Mouse (Mus musculus): ENCODE results near the gene Dock9. TPM values are rescaled to one million over a fixed set of nuclear protein-coding genes. Genes with fewer than 3 reads are reported as not detected.
"Not testable (repeated sequence)": the region's sequence is repeated elsewhere in the genome, so short reads cannot be mapped to it uniquely, and the experiment has no call there.

Gene Dock9
- total RNA-seq, 2 experiments from 2014 or later, result 202 to 212 TPM

DNA sequence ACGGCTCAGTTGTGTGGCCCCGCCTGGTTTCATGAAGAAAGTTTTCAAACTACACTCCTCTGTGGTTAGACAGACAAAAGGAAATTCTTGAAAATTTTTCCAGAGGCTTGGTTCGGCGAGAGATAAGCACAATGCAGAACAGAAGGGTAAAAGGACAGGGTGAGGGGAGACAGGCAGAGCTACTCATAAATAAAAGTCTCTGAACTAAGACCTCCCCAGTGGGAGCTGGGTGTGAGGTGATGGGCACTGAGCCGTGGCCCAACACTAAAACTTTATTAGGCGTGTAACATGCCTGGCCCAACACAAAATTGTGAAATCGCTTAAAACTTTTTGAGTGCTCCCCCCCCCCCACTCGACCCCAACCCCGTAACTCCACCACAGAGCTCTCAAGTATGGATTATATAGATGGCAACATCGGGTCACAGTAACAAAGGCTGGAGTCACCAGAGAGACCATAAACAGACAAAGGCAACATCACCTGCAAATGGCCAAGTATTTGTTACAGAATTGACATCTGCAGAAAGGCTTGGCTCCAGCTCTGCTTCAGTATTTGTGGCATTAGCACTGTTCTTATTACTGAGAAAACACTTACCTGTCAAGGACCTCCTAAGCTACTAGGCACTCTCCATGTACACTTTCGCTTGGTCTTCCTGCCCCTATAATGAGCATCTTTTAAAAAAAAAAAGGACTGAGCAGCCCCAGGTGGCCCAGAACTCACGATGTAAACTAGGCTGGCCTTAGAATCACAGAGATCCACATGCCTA, 138.4 kb downstream of the Dock9 start:
- no peak for DNase-seq

GRCm38 (mm10) chr14:121658537-121658936, 139.1 kb downstream of the Dock9 start:
- no peak for DNase-seq

- no peak for DNase-seq
These were observed 140.0 kb downstream of the Dock9 start for GRCm38 (mm10) chr14:121657633-121658032.

DNA sequence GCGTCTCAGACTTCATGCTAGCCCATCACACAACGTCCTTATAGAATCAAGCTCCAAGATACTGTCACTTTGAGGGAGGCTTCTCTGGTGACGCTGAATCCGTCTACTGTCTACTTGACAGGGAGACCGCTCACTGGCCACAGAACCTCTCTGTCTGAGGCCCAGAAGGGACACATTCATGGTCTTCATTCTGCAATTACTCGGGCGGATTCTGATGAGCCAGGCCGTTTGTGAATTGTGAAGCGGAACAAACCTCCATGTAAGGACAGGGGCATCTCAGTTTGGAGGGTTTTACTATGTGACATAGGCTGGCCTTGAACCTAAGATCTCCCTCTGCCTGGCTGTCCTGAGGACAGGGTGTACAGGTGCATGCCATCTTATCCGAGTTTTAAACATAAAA, 140.7 kb downstream of the Dock9 start:
- no peak for DNase-seq

GRCm38 (mm10) chr14:121654977-121655376, 142.7 kb downstream of the Dock9 start:
- no peak for DNase-seq

- no peak for DNase-seq
These were observed 143.1 kb downstream of the Dock9 start for GRCm38 (mm10) chr14:121654416-121654967.

GRCm38 (mm10) chr14:121653717-121654116, 143.9 kb downstream of the Dock9 start:
- no peak for DNase-seq

- DNase-seq, result no peak
These were observed 144.4 kb downstream of the Dock9 start for GRCm38 (mm10) chr14:121653241-121653640.

GRCm38 (mm10) chr14:121648581-121649060, 149.0 kb downstream of the Dock9 start:
- no peak for DNase-seq

DNA sequence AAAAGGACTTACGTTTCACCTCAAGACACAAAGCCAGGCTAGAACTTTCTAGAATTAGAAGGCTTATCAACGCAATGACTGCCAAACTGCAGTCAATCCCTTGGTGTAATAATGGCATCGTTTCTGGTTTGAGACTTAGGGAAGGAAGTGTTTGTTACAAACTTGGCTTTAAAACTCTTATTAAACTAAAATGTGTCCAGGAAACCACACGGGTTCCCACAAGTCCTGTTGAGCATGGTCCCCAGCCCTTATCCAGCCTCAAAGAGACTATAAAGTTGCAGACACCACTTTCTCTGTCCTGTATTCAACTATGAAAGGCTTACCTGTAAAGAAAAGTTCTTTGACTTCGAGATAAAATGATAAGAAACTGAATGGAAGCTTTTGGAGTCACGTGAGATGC, 149.9 kb downstream of the Dock9 start:
- DNase-seq, result no peak

DNA sequence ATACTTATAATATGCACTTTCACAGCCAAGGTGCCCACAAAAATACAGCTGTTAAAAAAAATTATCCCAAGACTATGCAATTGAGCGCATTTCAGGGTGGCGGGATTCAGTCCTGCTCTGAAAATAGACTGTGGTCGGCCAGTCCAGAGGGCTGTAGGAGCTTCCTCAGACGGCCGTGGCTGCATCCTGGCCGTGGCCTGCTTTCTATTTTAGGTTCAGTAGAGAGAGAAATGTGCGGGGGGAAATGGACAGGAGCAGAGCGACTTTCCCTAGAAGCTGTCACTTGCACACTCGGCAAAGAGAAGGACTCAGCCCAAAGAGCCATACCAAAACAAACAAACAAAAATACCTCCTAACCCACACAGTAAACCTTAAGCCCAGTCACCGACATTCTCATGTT, 151.0 kb downstream of the Dock9 start:
- DNase-seq, result no peak

DNA sequence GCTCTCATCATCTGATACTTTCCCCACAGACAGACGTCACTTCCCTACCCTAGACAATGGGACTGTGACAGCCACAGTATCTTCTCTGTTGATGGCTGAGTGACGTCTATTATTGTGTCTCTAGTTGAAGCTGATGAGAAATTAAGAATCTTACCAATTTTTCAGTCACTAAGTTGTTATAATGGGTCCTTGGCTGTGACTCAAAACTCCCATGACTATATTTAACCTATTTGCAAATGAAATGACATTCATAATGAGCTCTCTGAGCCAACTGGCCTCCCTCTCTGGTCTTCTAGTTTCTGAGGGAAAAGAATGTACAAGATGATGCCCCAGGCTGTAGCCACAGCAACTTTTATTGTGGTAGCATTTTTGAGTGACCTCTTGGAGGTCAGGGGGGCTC, 153.3 kb downstream of the Dock9 start:
- DNase-seq, result no peak

DNA sequence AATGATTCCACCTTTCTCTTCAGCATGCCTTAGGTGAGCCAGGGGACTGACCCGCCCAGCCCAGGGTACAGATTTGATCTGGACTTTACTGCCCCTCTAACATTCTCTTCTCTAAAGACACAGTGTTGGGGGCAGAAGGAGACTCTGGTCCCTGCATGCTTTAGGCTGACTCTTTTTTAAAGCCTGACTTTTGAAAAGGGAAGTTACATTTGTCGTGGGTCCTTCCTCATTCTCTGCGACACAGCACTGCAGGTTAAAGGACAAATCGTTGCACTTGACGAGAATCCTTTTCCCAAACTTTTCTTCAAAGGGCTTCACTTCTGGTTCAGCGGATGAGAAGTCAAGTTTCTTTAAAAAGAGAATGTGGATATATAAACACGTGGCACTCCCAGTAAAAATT, 156.4 kb downstream of the Dock9 start:
- DNase-seq, result no peak

DNA sequence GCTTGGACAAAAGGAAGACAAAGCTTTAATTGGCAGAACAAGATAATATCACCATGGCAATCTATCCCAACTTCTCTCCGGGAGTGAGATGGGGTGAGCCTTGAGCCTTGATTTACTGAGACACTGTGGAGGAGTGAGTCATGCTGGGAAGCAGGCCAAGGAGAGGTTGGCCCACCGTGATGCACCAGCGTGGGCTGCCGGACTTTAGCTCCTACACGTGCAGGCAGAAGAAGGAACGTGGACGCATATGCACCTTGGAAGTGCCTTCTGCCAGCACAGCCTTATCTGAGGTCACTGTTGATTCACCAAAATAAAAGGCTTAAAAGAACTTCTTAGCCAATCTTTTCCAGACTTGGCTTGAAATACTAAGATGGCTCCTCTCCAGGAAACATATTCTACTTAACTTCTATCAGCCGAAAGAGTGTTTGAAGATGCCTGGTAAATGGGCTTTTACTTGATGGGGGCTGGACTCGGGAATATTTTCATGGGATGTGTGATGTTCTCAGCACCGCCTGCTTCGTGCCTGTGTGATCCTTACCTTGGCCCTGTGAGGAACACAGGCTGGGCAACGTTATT, 160.6 kb downstream of the Dock9 start:
- no peak for DNase-seq

- no peak for DNase-seq
These were observed 162.8 kb downstream of the Dock9 start for GRCm38 (mm10) chr14:121634736-121635430.

GRCm38 (mm10) chr14:121634093-121634735, 163.4 kb downstream of the Dock9 start:
- no peak for DNase-seq

DNA sequence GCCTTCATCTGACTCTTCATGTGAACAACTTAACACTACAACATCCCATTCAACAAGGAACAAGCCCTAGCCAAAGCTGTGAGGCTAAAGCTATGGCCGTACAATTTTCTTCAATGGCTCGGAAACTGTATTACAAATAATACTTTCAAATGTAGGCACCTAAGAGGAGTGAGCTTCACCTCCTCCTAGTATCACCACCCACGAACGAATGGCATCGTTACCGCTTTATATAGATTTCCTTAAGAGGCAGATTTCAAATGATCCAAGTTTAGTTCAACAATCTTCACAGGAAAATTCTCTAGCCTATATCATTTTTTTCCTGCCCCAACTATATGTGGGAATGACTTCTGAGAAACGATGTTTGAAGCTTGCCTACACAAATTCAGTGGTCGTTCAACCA, 165.7 kb downstream of the Dock9 start:
- no peak for DNase-seq

- no peak for DNase-seq
These were observed 170.9 kb downstream of the Dock9 start for GRCm38 (mm10) chr14:121626741-121627140.

GRCm38 (mm10) chr14:121623996-121624542, 173.6 kb downstream of the Dock9 start:
- DNase-seq, result not testable (repeated sequence)

DNA sequence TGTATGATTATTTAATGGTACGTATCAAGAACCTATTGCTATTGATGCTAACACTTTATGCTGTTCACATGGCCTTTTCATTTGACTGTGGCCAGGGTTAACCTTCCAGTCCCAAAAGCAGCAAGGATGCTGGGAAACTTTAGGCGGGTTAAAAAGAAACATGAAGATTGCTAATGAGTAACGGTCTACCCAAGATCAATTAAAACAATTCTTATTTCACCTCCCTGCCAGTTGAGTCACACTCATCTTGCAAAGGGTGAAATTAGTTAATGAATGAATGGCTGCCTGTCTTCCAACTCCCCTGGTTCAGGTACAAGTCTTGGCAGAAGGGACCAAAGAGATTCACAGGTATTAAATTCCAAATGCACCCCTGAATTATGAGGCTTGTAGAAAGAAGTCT, 175.8 kb downstream of the Dock9 start:
- no peak for DNase-seq

GRCm38 (mm10) chr14:121620567-121620966, 177.1 kb downstream of the Dock9 start:
- no peak for DNase-seq

DNA sequence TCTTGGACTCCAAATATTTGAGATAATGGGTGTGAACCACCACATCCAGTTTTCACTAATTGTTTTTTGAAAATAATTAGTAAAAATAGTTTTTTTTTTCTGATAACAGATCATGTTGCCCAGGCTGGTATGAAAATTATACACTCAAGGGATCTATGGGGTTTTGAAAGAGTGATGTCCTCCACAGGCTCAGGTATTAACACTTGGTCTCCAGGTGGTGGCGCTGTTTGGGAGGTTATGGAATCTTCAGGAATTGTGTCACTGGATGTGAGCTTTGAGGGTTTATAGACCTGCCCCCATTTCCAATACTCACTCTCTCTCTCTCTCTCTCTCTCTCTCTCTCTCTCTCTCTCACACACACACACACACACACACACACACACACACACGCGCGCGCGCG, 177.5 kb downstream of the Dock9 start:
- no peak for DNase-seq

Data from layer of hippocampus, postnatal 36 days (tissue).